Mouse (Mus musculus) ovary, postnatal 36 days (tissue): ENCODE results near the gene Cant1.
"Not testable (repeated sequence)": the region's sequence is repeated elsewhere in the genome, so short reads cannot be mapped to it uniquely, and the experiment has no call there.

Experiments
- DNase-seq: peaks from one replicate; pipeline ENCODE4 v3.0.0; 2022; ENCODE audit warnings: low spot score, mixed read lengths

The Cant1 gene

GRCm38 (mm10) chr11:118408051-118408740 is 10.7 kb downstream of the Cant1 start:
- DNase-seq = peak; percentile 3

- DNase-seq = peak; percentile 51
Measured at GRCm38 (mm10) chr11:118407318-118407910, 11.5 kb downstream of the Cant1 start.

GRCm38 (mm10) chr11:118406521-118406920 is 12.4 kb downstream of the Cant1 start:
- DNase-seq = peak; percentile 2

GRCm38 (mm10) chr11:118405311-118405710 is 13.6 kb downstream of the Cant1 start:
- DNase-seq = peak; percentile 1

GRCm38 (mm10) chr11:118403951-118404899 is 14.7 kb downstream of the Cant1 start:
- no peak for DNase-seq

- peak; percentile 0 for DNase-seq
Measured at GRCm38 (mm10) chr11:118403183-118403582, 15.7 kb downstream of the Cant1 start.

- peak; percentile 55 for DNase-seq
Measured at GRCm38 (mm10) chr11:118401760-118402280, 17.1 kb downstream of the Cant1 start, which contains the start of gene Lgals3bp. Gene Lgals3bp, minus strand, starts transcription at chr11:118402092.

- DNase-seq = no peak
Measured at GRCm38 (mm10) chr11:118401195-118401594, 17.7 kb downstream of the Cant1 start.

GRCm38 (mm10) chr11:118400566-118400936 is 18.3 kb downstream of the Cant1 start:
- no peak for DNase-seq

GRCm38 (mm10) chr11:118399891-118400565 is 18.9 kb downstream of the Cant1 start:
- no peak for DNase-seq

- peak; percentile 2 for DNase-seq
Measured at GRCm38 (mm10) chr11:118397806-118398530, 20.9 kb downstream of the Cant1 start.

- DNase-seq = no peak
Measured at GRCm38 (mm10) chr11:118394538-118394937, 24.3 kb downstream of the Cant1 start.

GRCm38 (mm10) chr11:118393991-118394390 is 24.9 kb downstream of the Cant1 start:
- DNase-seq = peak; percentile 2

- DNase-seq = peak; percentile 2
Measured at GRCm38 (mm10) chr11:118387816-118388215, 31.1 kb downstream of the Cant1 start.

GRCm38 (mm10) chr11:118379251-118380009 is 39.5 kb downstream of the Cant1 start:
- DNase-seq = peak; percentile 87

- DNase-seq = peak; percentile 2
Measured at GRCm38 (mm10) chr11:118378656-118379055, 40.2 kb downstream of the Cant1 start.

- DNase-seq = not testable (repeated sequence)
Measured at GRCm38 (mm10) chr11:118376323-118376722, 42.6 kb downstream of the Cant1 start.

- peak; percentile 59 for DNase-seq
Measured at GRCm38 (mm10) chr11:118375881-118376280, 43.0 kb downstream of the Cant1 start.

- no peak for DNase-seq
Measured at GRCm38 (mm10) chr11:118375461-118375860, 43.4 kb downstream of the Cant1 start.

- no peak for DNase-seq
Measured at GRCm38 (mm10) chr11:118375006-118375405, 43.9 kb downstream of the Cant1 start.
